Mouse (Mus musculus) CH12.LX (cell line): ENCODE results near the gene Cep57l1. TPM values are rescaled to one million over a fixed set of nuclear protein-coding genes. Genes with fewer than 3 reads are reported as not detected.

Experiments used
- DNase-seq: peaks from one replicate; pipeline ENCODE4 v3.0.0-alpha.2; 2013; ENCODE audit errors: extremely low read depth
- H3K27ac ChIP-seq: 2 replicates; pipeline ENCODE4 v1.5.1; 2012; ENCODE audit warnings: low read depth, mild to moderate bottlenecking, control low read depth, moderate library complexity; ENCODE audit not compliant: insufficient read depth
- H3K27me3 ChIP-seq: replicated peaks from 2 replicates; pipeline ENCODE3; 2012; ENCODE audit warnings: inconsistent platforms
- H3K36me3 ChIP-seq, 2 experiments: replicated peaks in 1 of 2; 2 replicates each; pipeline versions ENCODE3 to v1.6.1; 2012; ENCODE audit warnings: inconsistent platforms in 1 of 2, low read length in 1 of 2, mild to moderate bottlenecking in 1 of 2, mixed read lengths in 1 of 2, moderate library complexity in 1 of 2; ENCODE audit not compliant: control insufficient read depth in 1 of 2, insufficient read depth in 1 of 2
- H3K4me1 ChIP-seq, 2 experiments: 2 replicates each; pipeline ENCODE4 v1.6.1; 2012; ENCODE audit warnings: inconsistent platforms in 1 of 2, moderate library complexity in 1 of 2; ENCODE audit not compliant: insufficient read depth in 2 of 2, control insufficient read depth in 1 of 2
- H3K4me2 ChIP-seq: 2 replicates; pipeline ENCODE4 v1.6.1; 2012; ENCODE audit warnings: low read depth, mild to moderate bottlenecking, control low read depth; ENCODE audit not compliant: poor library complexity, insufficient read depth, severe bottlenecking
- H3K4me3 ChIP-seq, 3 experiments: fragments of 150-350 bp in 1 of 3; sonication (generic) in 1 of 3; replicated peaks in 1 of 3; 2 replicates each; pipeline versions ENCODE3 to v1.5.1; 2011 to 2012; ENCODE audit warnings: low read depth in 2 of 3, low read length in 2 of 3, mild to moderate bottlenecking in 2 of 3, moderate library complexity in 2 of 3, control low read depth in 1 of 3, improper control_type of control experiment in 1 of 3, inconsistent platforms in 1 of 3, mixed read lengths in 1 of 3; ENCODE audit not compliant: poor library complexity in 1 of 3
- H3K79me2 ChIP-seq: replicated peaks from 2 replicates; pipeline ENCODE4 v1.6.1; 2012; ENCODE audit warnings: mild to moderate bottlenecking, moderate library complexity; ENCODE audit not compliant: control insufficient read depth, poor library complexity, insufficient read depth, severe bottlenecking; ENCODE audit errors: extremely low read depth
- H3K9ac ChIP-seq: 2 replicates; pipeline ENCODE4 v1.6.1; 2012; ENCODE audit warnings: low read depth, mild to moderate bottlenecking, control low read depth, moderate library complexity; ENCODE audit not compliant: insufficient read depth
- H3K9me3 ChIP-seq: replicated peaks from 2 replicates; pipeline ENCODE3; 2012; ENCODE audit warnings: low read length, inconsistent platforms, mixed read lengths
- BHLHE40 ChIP-seq: IDR thresholded peaks from 2 replicates; pipeline ENCODE4 v1.6.1; 2011; ENCODE audit warnings: mild to moderate bottlenecking, low read depth, low read length, improper control_type of control experiment
- CHD1 ChIP-seq: IDR thresholded peaks from 2 replicates; pipeline ENCODE4 v1.6.1; 2012; ENCODE audit warnings: low read depth, low read length, improper control_type of control experiment, inconsistent platforms
- CHD2 ChIP-seq: IDR thresholded peaks from 2 replicates; pipeline ENCODE4 v1.6.1; 2011; ENCODE audit warnings: low read length, improper control_type of control experiment
- CTCF ChIP-seq, 2 experiments: IDR thresholded peaks in 1 of 2; conservative IDR thresholded peaks in 1 of 2; 2 replicates each; pipeline ENCODE4 v1.5.1; 2011 to 2012; ENCODE audit warnings: low read depth in 2 of 2, low read length in 2 of 2, improper control_type of control experiment in 1 of 2, inconsistent platforms in 1 of 2, mild to moderate bottlenecking in 1 of 2, moderate library complexity in 1 of 2
- ELF1 ChIP-seq: IDR thresholded peaks from 2 replicates; pipeline ENCODE4 v1.6.1; 2014; ENCODE audit warnings: low read depth, mild to moderate bottlenecking, inconsistent platforms, low read length, improper control_type of control experiment
- EP300 ChIP-seq: IDR thresholded peaks from 2 replicates; pipeline ENCODE4 v1.6.1; 2011; ENCODE audit warnings: low read length, improper control_type of control experiment
- ETS1 ChIP-seq: conservative IDR thresholded peaks from 2 replicates; pipeline ENCODE4 v1.6.1; 2012; ENCODE audit warnings: low read depth, mild to moderate bottlenecking, inconsistent platforms, low read length, improper control_type of control experiment, moderate library complexity
- GABPA ChIP-seq: IDR thresholded peaks from 2 replicates; pipeline ENCODE4 v1.6.1; 2012; ENCODE audit warnings: low read depth, low read length, improper control_type of control experiment, inconsistent platforms; ENCODE audit not compliant: insufficient replicate concordance
- HCFC1 ChIP-seq: IDR thresholded peaks from 2 replicates; pipeline ENCODE4 v1.6.1; 2012; ENCODE audit warnings: low read depth, mild to moderate bottlenecking, inconsistent platforms, low read length, improper control_type of control experiment
- JUN ChIP-seq: IDR thresholded peaks from 2 replicates; pipeline ENCODE4 v1.6.1; 2011; ENCODE audit warnings: low read depth, mild to moderate bottlenecking, low read length, improper control_type of control experiment, moderate library complexity; ENCODE audit not compliant: insufficient read depth
- JUND ChIP-seq: conservative IDR thresholded peaks from 2 replicates; pipeline ENCODE4 v1.6.1; 2011; ENCODE audit warnings: low read depth, low read length, improper control_type of control experiment
- KAT2A ChIP-seq: IDR thresholded peaks from 2 replicates; pipeline ENCODE4 v1.6.1; 2012; ENCODE audit warnings: low read length, improper control_type of control experiment, inconsistent platforms; ENCODE audit not compliant: insufficient replicate concordance
- MAZ ChIP-seq: IDR thresholded peaks from 2 replicates; pipeline ENCODE4 v1.6.1; 2012; ENCODE audit warnings: low read depth, mild to moderate bottlenecking, inconsistent platforms, low read length, improper control_type of control experiment, moderate library complexity
- MYC ChIP-seq: IDR thresholded peaks from 2 replicates; pipeline ENCODE4 v1.6.1; 2011; ENCODE audit warnings: low read depth, mild to moderate bottlenecking, improper control_type of control experiment, low read length
- NELFE ChIP-seq: IDR thresholded peaks from 2 replicates; pipeline ENCODE4 v1.6.1; 2011; ENCODE audit warnings: low read depth, low read length, improper control_type of control experiment
- NRF1 ChIP-seq: IDR thresholded peaks from 2 replicates; pipeline ENCODE4 v1.6.1; 2014; ENCODE audit warnings: low read depth, mild to moderate bottlenecking, inconsistent platforms, low read length, improper control_type of control experiment, moderate library complexity
- POLR2AphosphoS2 ChIP-seq: IDR thresholded peaks from 2 replicates; pipeline ENCODE4 v1.6.1; 2011; ENCODE audit warnings: low read depth, low read length, improper control_type of control experiment
- RAD21 ChIP-seq: IDR thresholded peaks from 2 replicates; pipeline ENCODE4 v1.6.1; 2011; ENCODE audit warnings: low read depth, mild to moderate bottlenecking, low read length, improper control_type of control experiment, moderate library complexity
- SIN3A ChIP-seq: IDR thresholded peaks from 2 replicates; pipeline ENCODE4 v1.6.1; 2012; ENCODE audit warnings: low read length, improper control_type of control experiment, inconsistent platforms
- SMC3 ChIP-seq: IDR thresholded peaks from 2 replicates; pipeline ENCODE4 v1.6.1; 2011; ENCODE audit warnings: low read depth, low read length, improper control_type of control experiment
- TBP ChIP-seq: conservative IDR thresholded peaks from 2 replicates; pipeline ENCODE4 v1.6.1; 2011; ENCODE audit warnings: low read depth, low read length, improper control_type of control experiment
- TCF12 ChIP-seq: IDR thresholded peaks from 2 replicates; pipeline ENCODE4 v1.6.1; 2014; ENCODE audit warnings: low read depth, mild to moderate bottlenecking, inconsistent platforms, low read length, improper control_type of control experiment
- UBTF ChIP-seq: IDR thresholded peaks from 2 replicates; pipeline ENCODE4 v1.6.1; 2012; ENCODE audit warnings: low read depth, mild to moderate bottlenecking, inconsistent platforms, low read length, improper control_type of control experiment, moderate library complexity
- USF1 ChIP-seq: IDR thresholded peaks from 2 replicates; pipeline ENCODE4 v1.6.1; 2014; ENCODE audit warnings: low read depth, mild to moderate bottlenecking, inconsistent platforms, low read length, improper control_type of control experiment
- USF2 ChIP-seq: conservative IDR thresholded peaks from 2 replicates; pipeline ENCODE4 v1.6.1; 2011; ENCODE audit warnings: low read depth, low read length, improper control_type of control experiment
- ZC3H11A ChIP-seq: IDR thresholded peaks from 2 replicates; pipeline ENCODE4 v1.6.1; 2012; ENCODE audit warnings: low read depth, mild to moderate bottlenecking, inconsistent platforms, low read length, improper control_type of control experiment
- ZMIZ1 ChIP-seq: IDR thresholded peaks from 2 replicates; pipeline ENCODE4 v1.6.1; 2012; ENCODE audit warnings: low read depth, mild to moderate bottlenecking, inconsistent platforms, low read length, improper control_type of control experiment
- dilution Hi-C: fragments of 300-500 bp; cut with MboI; formaldehyde crosslinking; loops from 2 replicates; pipeline ENCODE4 v1.14.3; 2020; ENCODE audit warnings: low sequenced_read_pairs; ENCODE audit not compliant: extremely low pct_unique_long_range_greater_than_20kb, extremely low pct_ligation_motif_present
- in situ Hi-C: fragments of 300-500 bp; cut with MboI; formaldehyde crosslinking; loops from 3 replicates; pipeline ENCODE4 v1.14.3; 2019; ENCODE audit warnings: low sequenced_read_pairs, low pct_ligation_motif_present, low pct_unique_long_range_greater_than_20kb, mixed read lengths
- polyA plus RNA-seq: library from polyadenylated mRNA; unstranded; fragments of >175 nt; gene quantifications from 2 replicates; pipeline ENCODE4 v1.2.1, GENCODE M21; 2012; ENCODE audit warnings: low read depth; ENCODE audit not compliant: insufficient read length
- total RNA-seq, 2 experiments: library from RNA; depleted of rRNA; stranded (reverse); fragments of 300-350 nt in 1 of 2; fragments of >200 nt in 1 of 2; gene quantifications; 2 replicates each; pipeline ENCODE4 v1.2.3; 2012 to 2014

The Cep57l1 gene
- total and polyA plus RNA-seq, 3 experiments: 14.1 to 28.1 (median 19.4) TPM

DNA sequence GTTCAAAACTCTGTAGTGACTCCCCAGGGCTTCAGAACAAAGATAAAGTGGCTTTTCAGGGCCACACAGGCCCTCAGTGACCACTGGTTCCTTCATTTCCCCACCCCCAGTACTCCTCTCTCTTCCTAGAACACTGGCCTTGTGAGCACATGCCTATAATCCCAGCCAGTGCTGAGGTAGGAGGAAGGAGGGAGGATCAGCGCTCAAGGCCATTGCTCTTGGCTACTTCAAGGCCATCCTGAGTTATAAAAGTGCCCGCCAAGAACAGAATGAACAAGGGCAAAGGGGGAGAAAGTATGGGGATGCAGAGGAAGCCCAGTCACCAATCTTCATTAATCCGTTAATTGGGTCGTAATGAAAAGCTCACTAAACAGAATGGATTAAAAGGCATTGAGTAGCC is 44.1 kb downstream of the Cep57l1 start:
- Histone ChIP-seq H3K4me2 (no peak overlapping the region), H3K4me1 (peaks cover 2 to 17% of the 10 kb centered on the region in 2 experiments; a peak in 3 of 4 replicates), H3K9ac (no peak overlapping the region), H3K27me3 (no peaks in the 10 kb centered on the region), H3K9me3 (no peaks in the 10 kb centered on the region), H3K36me3 (peaks cover 0 to 15% of the 10 kb centered on the region in 2 experiments), H3K79me2 (0 out of 2 replicates have a peak, but pooled peaks cover 3% of the 10 kb centered on the region), H3K27ac (no peak overlapping the region), H3K4me3 (no peak overlapping the region)
- TF ChIP-seq RAD21 (no peak), USF1 (no peak), TBP (no peak), EP300 (no peak)
- in situ Hi-C loops: no loop called here
- dilution Hi-C loops: no loop called here
- DNase-seq: no peak

DNA sequence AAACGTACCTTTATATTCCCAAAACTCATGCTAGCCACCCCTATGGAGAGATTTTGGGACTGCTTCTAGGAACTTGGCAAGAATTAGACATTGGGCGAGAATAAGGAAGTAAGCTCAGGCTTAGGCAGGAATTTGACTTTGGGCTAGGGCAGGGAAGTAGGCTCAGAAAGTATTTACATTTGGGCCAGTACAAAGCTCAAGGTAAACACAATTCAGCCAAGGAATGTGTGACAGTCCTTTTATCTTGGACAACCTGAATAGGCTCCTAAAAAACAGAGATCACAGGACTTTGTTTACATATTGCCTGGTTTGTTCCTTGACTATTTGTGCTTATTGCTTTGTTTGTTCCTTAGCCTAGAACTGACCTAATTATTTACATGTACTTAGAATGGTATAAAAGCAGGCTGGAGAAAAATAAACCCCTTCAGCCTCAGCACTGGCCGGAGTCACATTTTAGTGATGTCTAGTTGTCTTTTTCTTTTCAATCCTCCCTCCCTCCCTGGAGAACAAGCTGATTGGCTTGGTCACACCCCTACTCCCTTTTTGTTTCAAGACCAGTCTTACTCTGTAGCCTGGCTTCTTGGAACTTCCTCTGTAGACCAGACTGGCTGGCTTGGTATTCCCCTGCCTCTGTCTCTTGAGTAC is 45.8 kb downstream of the Cep57l1 start:
- no peak overlapping the region for H3K27ac ChIP-seq
- DNase-seq: no peak
- dilution Hi-C loops: no loop called here

DNA sequence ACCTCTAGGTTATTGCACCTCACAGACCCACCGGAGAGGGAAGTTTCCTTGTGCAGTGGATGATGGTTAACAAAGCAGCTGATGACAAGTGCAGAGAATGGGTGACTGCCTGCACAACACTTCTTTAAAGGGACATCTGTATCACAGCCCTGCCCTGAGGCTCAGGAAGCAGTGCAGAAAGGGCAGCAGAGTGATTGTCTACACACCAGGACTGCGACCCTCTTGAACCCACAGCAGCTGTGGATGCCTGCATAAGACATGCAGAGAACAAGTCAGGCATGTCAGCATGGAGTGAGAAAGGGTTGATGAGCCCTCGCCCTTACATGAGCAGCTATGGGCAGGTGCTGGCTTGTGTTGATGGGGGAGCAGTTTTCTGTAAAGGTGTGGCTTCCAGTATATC is 48.8 kb downstream of the Cep57l1 start:
- dilution Hi-C loops: no loop called here
- no peaks in the 10 kb centered on the region for H3K9me3 ChIP-seq
- no peak overlapping the region for H3K9ac ChIP-seq
- in situ Hi-C loops: no loop called here
- no peaks in the 10 kb centered on the region for H3K79me2 ChIP-seq
- no peak overlapping the region for H3K4me3 ChIP-seq
- H3K27ac ChIP-seq: no peak overlapping the region
- H3K4me1 ChIP-seq: peaks cover 0 to 9% of the 10 kb centered on the region in 2 experiments; a peak in 2 of 4 replicates
- no peaks in the 10 kb centered on the region for H3K27me3 ChIP-seq
- H3K36me3 ChIP-seq: peaks cover 0 to 30% of the 10 kb centered on the region in 2 experiments
- TF ChIP-seq RAD21: no peak
- TF ChIP-seq HCFC1: no peak
- TF ChIP-seq ELF1: no peak
- no peak for TF ChIP-seq USF1
- no peak for TF ChIP-seq CHD1
- TF ChIP-seq USF2: no peak
- no peak for TF ChIP-seq TBP
- no peak for TF ChIP-seq CHD2
- TF ChIP-seq MAZ: no peak
- TF ChIP-seq TCF12: no peak
- TF ChIP-seq ETS1: no peak
- no peak for TF ChIP-seq SMC3
- H3K4me2 ChIP-seq: no peak overlapping the region
- DNase-seq: no peak

More for the DNA sequence above, 45.8 kb downstream of the Cep57l1 start:
- TF ChIP-seq MYC (no peak), BHLHE40 (no peak), MAZ (no peak), SMC3 (no peak), ZMIZ1 (no peak), JUND (no peak), POLR2AphosphoS2 (no peak), NRF1 (no peak), USF2 (no peak), UBTF (no peak), NELFE (no peak), GABPA (no peak), JUN (no peak), SIN3A (no peak), ZC3H11A (no peak), KAT2A (no peak), CTCF (conservative IDR thresholded peaks at IDR 0.05 in 1 of 2, IDR thresholded peaks at IDR 0.05 in 1 of 2; ENCODE audit: low read depth in 2 of 2, low read length in 2 of 2) (no peak)
- no peak overlapping the region for H3K4me3 ChIP-seq
- H3K4me1 ChIP-seq: peaks cover 2 to 17% of the 10 kb centered on the region in 2 experiments; a peak in 3 of 4 replicates
- in situ Hi-C loops: no loop called here
- H3K9me3 ChIP-seq: no peaks in the 10 kb centered on the region
- peaks cover 0 to 24% of the 10 kb centered on the region in 2 experiments for H3K36me3 ChIP-seq
- no peaks in the 10 kb centered on the region for H3K27me3 ChIP-seq
- no peak overlapping the region for H3K9ac ChIP-seq
- H3K4me2 ChIP-seq: no peak overlapping the region
- 0 out of 2 replicates have a peak, but pooled peaks cover 3% of the 10 kb centered on the region for H3K79me2 ChIP-seq
